Mouse (Mus musculus) liver, embryonic 14 days (tissue): ENCODE measurements around the gene Megf11. TPM values are rescaled to one million over a fixed set of nuclear protein-coding genes. Genes with fewer than 3 reads are reported as not detected.

Experiments used
- polyA plus RNA-seq: library from polyadenylated mRNA; depleted of rRNA; stranded (reverse); fragments of >200 nt; gene quantifications from 2 replicates; pipeline ENCODE4 v1.2.3, GENCODE M21; 2012; rRNA removed

Megf11 gene
- 0.16 and 0.20 TPM in 2 replicates for polyA plus RNA-seq

GRCm38 (mm10) chr9:64385511-64386465 lies at the start of gene Megf11:
Megf11 (plus strand) TSS chr9:64385626.

GRCm38 (mm10) chr9:64341254-64341566 lies 44.2 kb upstream of the Megf11 start, which contains the start of gene Dis3l:
Dis3l (minus strand) TSS chr9:64341288.

GRCm38 (mm10) chr9:64737406-64738201 lies 352.2 kb downstream of the Megf11 start, which contains the start of gene Rab11a:
Rab11a (minus strand) TSS chr9:64737758.

Other genes with a start within 250 kb of the Megf11 start
- gene Zwilch, start 212.5 kb upstream of the Megf11 start, polyA plus RNA-seq: 39.8 and 41.2 TPM in 2 replicates
- gene Rpl4, start 212.3 kb upstream of the Megf11 start, polyA plus RNA-seq: 934 and 1,031 TPM in 2 replicates
- 13.3 TPM in 2 replicates for gene Snapc5, start 206.4 kb upstream of the Megf11 start, polyA plus RNA-seq
- 0.07 and 0.08 TPM in 2 replicates for gene Uchl4, start 150.4 kb upstream of the Megf11 start, polyA plus RNA-seq
- gene Map2k1, start 132.0 kb upstream of the Megf11 start, polyA plus RNA-seq: 12.8 and 15.0 TPM in 2 replicates
- gene Tipin, start 104.0 kb upstream of the Megf11 start, polyA plus RNA-seq: 131 and 158 TPM in 2 replicates
- 5.2 and 5.8 TPM in 2 replicates for gene Dis3l, start 44.3 kb upstream of the Megf11 start, polyA plus RNA-seq